Mouse (Mus musculus): ENCODE measurements at regions not wholly inside any gene's neighbourhood (a gene's known extent, or its start where the extent isn't known, plus 50 kb on each side); places are given as distances from the start of the nearest gene placed in this dataset.

DNA sequence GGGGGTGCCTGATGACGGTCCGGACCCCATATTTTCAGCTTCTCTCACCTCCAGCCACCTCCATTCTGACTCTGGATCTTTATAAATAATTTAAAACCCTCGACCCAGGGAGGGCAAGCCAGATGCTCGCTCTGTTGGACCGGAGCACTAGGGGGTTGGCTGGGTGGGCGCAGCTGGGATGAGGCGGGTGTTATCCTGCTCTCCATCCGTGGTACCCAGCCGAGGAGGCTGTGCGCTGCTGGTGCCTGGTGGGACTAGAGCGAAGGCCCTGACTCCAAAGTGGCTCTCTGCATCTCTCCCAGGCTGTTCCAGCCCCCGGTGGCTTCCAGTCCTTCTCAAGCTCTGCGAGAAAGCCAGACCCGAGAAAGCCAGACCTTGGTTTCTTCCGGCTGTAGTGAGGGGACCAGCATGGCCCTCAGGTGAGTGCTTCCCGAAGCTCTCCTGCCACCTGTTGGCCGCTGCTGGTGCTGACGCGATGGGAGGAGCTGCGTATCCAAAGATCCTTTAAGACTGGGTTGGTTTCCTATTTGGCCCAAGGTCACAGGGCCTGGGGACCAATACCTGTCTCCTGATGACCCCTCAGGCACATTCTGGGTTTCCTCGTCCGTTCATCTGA lies 127.1 kb upstream of the Pitx1 start:
- DNase-seq (ENCODE audit: low read depth, low spot score): peak; percentile 29
- WGBS: 12% methylated on average over 22 of the region's 22 CpGs

DNA sequence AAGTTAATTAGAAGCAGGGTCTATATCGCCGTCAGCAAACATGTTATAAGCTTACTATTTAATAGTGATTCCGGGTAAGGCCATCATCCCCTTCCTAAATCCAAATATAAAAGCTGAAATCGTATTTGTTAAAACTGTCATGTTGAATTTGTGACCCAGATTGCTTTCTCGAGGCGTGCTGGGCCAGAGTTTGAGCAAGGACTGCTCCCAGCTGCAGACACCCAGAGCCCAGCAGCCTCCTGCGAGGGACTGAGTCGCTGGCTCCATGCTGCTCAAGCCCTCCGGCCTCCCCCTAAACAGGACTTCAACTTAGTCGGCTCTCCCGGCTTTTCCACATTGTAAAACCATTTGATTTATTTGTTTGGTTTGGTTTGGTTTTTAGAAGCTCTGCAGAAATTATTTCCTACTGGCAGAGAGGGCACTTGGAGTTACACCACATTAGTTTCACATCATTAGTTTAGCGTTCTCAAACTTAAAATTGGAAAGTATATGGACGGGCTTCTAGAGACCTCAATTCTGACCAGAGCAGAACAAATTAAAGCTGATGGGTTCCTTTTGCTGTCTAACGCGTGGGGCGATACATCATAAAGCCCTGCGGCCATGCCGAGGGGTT lies 126.4 kb upstream of the Pitx1 start:
- WGBS: 12% methylated on average over 18 of the region's 18 CpGs
- no peak for DNase-seq (ENCODE audit: low read depth, low spot score)

DNA sequence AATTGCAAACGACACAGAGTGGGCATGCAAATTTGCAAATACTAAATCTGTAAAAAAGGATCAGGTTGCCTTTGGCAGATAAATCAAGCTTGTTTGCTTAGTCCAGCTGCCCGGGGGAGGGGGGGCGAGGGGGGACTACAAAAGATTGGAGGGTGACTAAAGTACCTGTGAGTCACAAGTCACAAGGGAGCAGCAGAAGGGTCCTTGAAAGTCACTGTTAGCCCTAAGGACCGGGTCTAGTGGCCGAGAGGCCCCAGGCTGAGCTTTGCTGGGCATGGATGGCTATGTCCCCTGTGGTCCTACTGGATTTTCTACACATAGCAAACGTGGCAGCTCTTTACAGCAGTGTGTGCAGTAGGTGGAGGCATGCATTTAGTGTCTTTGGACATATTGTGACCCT lies 118.4 kb upstream of the Pitx1 start:
- WGBS: 39% methylated on average over 6 of the region's 6 CpGs
- DNase-seq (ENCODE audit: low read depth, low spot score): no peak

DNA sequence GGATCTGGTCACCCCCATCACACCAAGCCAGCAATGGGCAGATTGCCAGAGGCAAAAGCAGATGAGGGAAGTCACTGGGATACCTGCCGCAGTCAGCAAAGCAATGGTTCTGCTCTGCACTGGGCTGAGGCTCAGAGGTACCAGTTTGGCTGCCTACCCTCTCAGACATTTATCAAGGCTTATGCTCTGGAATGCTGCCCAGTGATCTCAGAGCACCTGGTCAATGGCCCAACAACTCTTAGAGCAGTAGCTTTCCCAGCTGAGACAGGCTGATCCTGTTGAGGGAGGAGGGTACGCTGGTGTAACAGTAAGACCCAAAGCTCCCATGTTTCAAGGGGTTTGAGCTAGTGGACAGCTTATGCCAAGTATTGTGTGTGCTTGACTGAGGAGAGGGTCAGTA lies 117.4 kb upstream of the Pitx1 start:
- DNase-seq (ENCODE audit: low read depth, low spot score): no peak
- 94% methylated on average over 2 of the region's 2 CpGs for WGBS

DNA sequence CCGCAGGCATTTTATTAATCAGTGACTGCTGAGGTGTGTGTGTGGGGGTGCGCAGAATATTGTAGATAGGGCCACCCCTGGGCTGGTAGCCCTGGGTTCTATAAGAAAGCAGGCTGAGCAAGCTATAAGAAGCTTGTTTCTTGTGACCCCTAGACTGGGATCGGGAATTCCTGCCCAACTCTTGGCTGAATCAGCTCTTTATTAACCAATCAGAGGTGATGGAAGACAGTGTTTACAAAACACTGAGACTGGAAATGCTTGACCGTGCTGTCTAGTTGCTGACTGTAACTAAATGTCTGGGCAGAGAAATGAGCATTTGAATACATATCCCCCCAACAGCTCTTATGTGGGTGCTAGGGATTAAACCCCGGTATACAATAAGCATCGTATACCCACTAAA lies 114.8 kb upstream of the Pitx1 start:
- 76% methylated on average over 6 of the region's 6 CpGs for WGBS

DNA sequence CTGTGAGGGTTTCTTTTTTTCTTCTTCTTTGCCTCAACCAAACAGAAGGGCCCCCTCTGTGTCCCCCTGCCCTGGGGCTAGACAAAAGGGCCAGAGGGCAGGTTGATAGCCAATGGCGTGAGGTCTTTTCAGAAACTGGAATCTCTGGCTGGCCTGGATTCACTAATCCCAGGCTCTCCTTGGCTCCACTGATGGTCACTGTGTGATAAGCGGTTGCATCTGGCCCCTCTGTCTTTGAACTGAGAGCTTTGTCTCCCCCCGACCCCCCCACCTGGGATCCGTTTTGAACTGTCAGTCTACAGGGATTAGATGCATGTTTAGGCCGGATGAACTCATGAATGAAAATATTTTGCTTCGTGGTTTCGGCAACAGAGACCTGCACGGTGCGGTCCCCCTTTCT lies 112.6 kb upstream of the Pitx1 start:
- WGBS: 79% methylated on average over 9 of the region's 9 CpGs

More for the DNA sequence above, 114.8 kb upstream of the Pitx1 start:
- no peak for DNase-seq (ENCODE audit: low read depth, low spot score)

DNA sequence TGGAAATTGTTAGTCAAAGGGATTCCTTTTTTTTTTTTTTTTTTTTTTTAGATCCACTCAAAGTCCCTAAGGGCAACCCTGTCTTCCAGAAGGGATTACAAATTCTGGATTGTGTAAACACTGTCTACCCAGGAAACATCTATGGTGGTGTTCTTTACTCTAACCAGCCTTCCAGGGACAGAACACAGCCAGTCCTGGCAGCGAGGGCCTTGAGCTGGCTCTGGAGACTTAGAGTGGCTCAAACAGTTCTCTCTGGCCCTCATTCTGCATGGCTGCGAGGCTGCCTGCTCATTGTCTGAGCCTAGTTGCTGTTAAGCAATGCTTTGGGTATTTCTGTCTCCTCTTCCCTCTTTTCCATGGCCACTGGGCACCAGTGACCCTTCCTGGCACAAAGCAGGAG lies 112.2 kb upstream of the Pitx1 start:
- DNase-seq (ENCODE audit: low read depth, low spot score): no peak
- WGBS: 43% methylated on average over 2 of the region's 2 CpGs

More for the DNA sequence above, 112.6 kb upstream of the Pitx1 start:
- no peak for DNase-seq (ENCODE audit: low read depth, low spot score)

DNA sequence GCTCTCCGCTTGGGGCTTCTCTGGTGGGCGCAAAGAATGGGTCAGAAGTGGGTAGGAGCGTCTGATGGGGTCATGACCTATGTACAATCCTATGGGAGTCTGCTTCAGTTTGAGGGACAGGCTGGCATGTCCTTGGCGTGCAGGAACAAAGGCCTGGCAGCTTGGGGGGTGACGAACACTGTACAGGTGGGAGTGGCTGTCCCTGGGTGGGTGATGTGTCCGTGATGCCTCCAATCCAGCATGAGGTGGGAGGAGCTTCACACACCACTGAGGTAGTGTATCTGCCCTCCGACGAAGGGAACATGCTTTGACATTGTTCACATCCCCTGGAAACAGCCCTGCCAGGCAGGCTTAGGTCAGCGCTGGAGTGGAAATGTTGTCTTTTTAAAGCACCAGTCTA lies 101.4 kb upstream of the Pitx1 start:
- 82% methylated on average over 9 of the region's 9 CpGs for WGBS

DNA sequence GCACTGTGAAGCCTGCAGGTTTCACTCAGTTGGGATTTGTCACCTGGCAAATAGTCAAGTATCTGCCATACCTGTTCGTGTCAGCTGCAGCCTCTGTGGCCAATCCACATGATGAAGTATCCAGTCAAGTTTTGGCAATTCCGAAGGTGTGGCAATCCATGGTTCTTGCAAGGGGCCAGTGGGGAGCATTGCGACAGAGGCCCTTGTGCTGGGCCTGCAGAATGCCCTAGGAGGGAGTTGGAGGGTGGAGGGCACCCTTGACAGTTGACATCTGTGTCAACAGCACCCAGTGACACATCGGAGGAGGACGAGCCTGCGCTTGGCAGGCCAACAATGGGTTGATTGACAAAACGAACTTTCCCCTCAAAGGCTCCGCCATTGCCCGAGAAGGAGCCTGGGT lies 101.0 kb upstream of the Pitx1 start:
- no peak for DNase-seq (ENCODE audit: low read depth, low spot score)
- 87% methylated on average over 9 of the region's 9 CpGs for WGBS

More for the DNA sequence above, 101.4 kb upstream of the Pitx1 start:
- no peak for DNase-seq (ENCODE audit: low read depth, low spot score)

DNA sequence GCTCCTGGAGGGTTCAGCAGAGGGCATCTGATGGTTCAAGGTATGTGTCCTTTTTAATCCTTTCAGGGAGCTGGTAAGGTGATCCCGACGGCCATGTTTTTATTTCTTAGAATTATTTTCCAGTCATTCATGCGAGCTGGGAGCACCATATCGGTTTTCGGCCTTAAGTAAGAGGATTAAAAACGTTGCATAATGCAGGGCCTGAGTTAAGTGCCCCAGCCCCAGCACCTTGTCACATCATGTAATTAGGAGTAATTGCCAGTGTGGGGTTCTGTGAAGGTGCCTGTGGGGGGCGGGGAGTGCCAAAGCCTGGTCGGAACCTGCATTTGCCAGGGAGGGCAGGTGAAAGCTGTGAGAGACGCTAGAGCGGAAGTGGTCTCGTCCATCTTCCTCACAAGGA lies 94.6 kb upstream of the Pitx1 start:
- WGBS: 84% methylated on average over 11 of the region's 11 CpGs
- no peak for DNase-seq (ENCODE audit: low read depth, low spot score)

DNA sequence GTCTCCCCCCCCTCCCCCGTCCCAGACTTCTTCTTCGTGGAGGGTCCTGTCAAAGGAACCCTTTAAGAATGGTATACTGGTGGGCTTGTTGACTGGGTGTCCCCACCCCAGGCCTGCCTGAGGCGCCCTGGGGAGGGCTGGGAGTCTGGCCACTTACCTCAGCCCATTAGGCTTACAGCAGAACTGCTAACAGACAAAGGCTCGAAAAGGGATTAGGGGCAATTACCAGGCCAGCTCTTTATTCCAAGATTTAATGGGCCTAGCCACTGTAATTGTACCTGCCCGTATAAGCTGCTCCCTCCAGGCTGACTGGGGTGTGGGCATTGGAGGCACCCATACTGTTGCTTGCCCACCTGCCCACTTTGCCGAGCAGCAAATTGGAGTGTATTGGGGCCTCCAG lies 93.8 kb upstream of the Pitx1 start:
- 74% methylated on average over 6 of the region's 6 CpGs for WGBS
- DNase-seq (ENCODE audit: low read depth, low spot score): no peak

DNA sequence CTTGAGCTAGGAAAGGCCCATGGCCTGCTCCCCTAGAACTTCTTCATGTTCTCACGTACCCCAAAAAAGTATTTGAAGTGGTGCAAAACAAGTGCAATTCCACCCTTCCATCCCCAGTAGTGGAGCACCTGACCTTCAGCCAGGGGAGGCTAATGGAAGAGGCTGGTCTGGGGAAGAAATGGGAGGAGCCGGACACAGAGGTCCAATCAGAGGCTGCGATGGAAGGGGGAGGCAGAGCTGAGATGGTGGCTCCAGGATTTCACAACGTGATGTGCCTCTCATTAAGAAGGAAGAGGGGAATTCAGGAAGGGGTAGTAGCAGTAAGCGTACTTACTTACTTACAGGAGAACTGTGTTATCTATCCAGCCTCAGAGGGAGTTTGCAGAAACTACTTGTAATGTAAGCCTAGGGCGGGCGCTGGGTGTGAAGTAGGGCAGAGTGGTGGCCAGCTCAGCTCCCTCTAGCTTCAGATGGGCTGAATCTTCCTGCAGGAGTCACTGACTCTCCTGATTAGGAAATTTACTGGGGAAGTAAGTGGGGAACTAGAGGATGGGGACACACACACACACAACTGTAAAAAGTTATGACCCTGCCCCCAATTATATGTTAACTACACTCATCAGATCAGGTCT lies 87.6 kb upstream of the Pitx1 start:
- peak; percentile 3 for DNase-seq (ENCODE audit: low read depth, low spot score)
- 12% methylated on average over 7 of the region's 7 CpGs for WGBS

DNA sequence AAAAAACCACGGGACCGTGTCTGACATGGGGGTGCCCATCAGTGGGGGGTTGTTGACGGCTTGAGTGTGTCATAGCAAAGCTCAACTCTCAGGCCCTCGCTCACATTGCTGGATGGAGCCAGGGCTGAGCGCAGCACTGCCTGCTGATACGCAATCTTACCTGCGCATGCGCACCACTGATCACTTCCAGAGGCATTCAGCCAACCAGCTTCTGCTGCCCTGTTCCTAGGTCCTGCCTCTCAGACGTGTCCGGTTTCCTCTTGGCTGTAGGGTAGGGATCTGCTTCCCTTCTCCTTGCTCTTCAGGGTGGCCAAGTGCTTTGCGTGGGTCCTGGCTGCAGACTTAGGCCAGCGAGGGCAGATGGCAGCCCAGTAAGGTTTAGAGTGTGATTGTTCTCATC lies 81.3 kb upstream of the Pitx1 start:
- 78% methylated on average over 12 of the region's 12 CpGs for WGBS
- no peak for DNase-seq (ENCODE audit: low read depth, low spot score)

DNA sequence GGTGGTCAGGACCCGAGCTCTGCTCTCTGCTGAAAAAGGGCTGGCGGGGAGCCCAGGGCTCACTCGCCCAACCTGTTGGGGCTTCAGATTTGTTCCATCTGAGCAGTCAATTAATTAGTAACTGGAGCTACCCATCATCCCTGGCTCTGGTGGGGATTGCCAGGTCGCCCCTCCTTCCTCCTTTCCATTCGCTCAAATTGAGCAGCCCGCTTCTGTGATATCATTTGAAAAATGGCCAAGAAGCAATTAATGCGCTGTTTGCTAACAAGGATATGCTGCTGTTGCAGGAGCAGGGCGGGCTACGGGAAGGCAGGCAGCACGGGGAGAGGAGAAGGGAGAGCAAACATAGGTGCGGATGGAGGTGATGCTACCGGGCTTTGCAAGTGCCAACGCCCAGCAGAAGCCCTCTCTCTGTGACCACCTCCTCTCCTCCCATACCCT lies 76.3 kb upstream of the Pitx1 start:
- DNase-seq (ENCODE audit: low read depth, low spot score): no peak
- WGBS: 35% methylated on average over 13 of the region's 13 CpGs

DNA sequence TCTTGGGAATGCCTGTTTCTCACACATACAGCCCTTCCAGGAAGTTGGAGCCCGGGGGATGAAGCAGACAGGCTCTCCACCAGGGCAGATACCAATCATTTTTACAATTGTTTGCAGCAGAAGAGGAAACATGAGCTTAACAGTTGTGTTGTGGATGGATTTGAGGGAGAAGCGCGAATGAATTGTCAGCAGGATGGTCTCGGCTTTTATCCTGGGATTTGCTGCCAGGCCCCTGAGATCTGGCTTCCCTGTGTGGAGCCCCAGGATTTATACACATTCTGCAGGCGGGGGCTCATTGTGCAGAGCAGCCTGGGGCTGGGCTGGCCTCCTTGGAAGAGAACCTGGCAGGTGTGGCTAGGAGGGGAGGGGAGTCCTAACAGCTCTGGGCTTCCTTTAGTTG lies 73.9 kb upstream of the Pitx1 start:
- 6% methylated on average over 5 of the region's 5 CpGs for WGBS
- no peak for DNase-seq (ENCODE audit: low read depth, low spot score)

DNA sequence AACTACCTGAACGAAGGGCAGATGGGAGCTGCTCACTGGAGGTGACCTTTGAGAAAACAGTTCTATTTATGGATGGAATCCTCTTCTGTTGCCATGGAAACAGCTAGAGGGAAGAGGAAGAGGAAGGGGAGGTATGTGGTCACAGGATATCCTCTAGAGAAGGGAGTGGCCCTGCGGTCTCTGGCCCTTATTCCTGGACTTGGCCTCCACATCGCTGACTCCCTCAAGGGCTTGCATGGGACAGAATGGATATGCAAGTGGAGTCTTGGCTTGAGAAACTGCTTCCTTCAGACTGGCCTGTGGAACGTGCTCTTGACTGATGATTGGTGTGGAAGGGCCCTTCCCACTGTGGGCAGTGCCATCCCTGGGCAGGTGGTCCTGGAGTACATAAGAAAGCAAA lies 68.9 kb upstream of the Pitx1 start:
- no peak for DNase-seq (ENCODE audit: low read depth, low spot score)
- WGBS: 83% methylated on average over 4 of the region's 4 CpGs

DNA sequence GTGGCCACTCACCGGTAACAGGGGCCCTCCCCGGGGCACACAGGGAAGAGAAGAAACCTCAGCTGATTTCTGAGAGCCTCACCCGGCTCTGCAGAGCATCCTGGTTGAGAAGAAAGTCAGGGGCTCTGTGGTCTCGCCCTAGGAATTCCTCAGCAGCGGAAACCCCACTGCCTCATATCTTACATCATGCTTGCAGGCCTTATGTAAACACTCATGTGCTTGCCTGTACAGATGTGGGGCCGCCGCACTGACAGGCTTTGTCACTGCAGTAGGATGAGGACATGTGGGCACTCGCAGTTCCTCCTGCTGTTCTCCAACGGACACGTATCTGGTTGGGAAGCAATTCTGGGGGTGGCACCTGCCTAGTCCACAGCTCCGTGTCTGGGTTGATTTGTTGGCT lies 66.3 kb upstream of the Pitx1 start:
- 34% methylated on average over 11 of the region's 11 CpGs for WGBS
- no peak for DNase-seq (ENCODE audit: low read depth, low spot score)

DNA sequence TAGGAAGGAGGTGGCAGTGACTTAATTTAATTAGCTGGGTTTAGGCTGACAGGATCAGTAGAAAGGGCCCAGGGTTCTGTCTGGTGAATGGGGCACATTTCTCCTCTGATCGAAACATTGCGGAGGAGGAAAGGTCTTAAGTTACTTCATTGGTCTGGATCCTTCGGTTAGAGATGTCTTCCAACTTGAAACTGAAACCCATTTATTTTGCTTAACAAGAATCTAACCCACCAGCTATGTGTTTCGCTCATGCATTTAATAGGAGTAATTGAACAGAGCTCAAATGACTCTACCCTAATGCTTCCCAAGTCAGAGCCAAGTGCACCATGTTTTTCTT lies 64.2 kb upstream of the Pitx1 start:
- DNase-seq (ENCODE audit: low read depth, low spot score): no peak
- 86% methylated on average over 4 of the region's 4 CpGs for WGBS

DNA sequence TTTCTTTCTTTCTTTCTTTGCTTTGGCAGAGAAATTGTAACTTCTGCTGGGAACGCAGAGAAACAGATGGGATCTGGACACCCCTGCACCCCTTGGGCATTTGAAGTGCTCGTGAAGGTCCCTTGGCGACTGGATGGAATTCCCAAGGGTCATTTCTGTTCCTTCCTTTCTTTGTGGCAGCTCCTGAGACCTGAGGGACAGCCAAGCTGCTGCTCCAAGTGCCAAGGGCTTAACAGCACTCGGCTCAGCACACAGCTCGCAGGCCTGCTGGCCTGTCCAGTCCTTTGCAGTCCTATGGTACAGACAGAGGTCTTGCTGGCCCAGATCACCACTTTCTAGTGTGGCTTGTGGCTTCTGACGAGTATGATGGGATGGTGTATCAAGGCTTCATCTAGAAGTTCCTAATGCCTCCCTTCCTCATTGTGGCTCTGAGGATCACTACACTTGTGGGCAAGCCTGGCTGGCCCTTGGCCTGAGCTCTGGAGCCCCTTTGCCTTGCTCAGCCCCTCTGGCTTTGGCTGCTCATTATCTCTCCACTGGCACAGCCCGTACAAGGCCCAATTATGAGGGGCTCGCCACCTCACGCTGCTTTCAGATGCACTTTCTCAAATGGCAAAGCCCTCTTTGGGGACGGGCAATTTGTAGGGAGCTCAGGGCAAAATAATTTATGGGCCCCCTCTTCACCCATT lies 63.7 kb upstream of the Pitx1 start:
- 74% methylated on average over 10 of the region's 10 CpGs for WGBS
- DNase-seq (ENCODE audit: low read depth, low spot score): no peak

DNA sequence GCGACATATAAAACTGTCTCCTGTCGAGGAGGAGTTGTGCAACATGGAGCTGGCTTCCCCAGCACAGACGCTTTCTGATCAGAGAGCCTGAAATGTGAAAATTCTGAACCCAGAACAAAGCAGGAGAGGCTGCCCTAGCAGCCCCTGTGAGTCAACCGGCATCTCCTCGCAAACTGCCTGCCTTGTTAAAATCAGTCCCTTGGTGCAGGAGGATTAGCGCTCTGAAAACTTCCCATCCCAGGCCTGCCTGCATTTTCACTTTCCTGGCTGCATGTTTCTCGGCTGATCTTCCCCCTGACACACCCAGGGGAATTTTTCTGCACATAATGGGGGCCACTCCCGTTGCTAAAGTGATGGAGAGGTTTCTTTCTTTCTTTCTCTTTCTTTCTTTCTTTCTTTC lies 63.0 kb upstream of the Pitx1 start:
- WGBS: 32% methylated on average over 8 of the region's 8 CpGs
- DNase-seq (ENCODE audit: low read depth, low spot score): no peak
